Mouse (Mus musculus): ENCODE data around the gene Nos1ap.

Nos1ap gene

DNA sequence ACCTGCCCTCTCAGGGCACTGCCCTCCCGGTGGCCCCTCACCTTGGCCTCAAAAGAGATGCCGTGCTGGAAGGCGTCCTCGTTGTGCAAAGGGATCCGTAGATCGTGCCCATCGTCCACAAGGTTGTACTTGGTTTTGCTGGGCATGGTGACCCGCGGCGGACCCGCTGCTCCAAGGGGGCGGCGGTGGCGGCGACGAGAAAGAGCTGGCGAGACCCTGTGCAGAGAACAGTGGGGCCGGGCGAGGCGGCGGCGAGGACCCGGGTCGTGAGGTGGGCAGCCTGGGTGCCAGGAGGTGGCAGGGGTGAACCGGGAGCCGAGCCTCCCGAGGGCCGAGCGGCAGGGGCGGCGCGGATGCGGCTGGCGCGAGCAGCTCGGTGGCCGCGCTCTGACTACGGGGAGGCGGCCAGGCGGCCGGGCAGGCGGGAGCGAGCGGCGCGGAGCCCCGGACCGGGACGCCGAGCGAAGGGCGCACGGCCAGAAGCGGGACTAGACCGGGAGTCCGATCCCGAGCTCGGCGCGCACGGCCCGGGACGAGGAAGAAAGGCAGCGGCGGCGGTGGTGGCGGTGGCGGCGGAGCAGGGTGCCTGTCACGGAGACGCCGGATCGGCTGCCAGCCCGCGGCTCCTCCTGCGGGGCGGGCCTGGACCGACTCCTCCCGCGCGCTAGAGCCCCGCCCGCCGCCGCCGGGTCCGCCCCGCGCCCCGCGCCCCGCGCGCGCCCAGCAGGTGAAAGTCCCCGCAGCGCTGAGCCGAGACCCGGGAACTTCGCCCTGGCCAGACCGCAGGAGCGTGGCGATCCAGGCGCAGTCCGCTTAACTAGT lies at the start of gene Nos1ap:
TSS of gene Nos1ap (minus strand) at position 643 of the 822 bp plus-strand sequence.
- peak; percentile 71 to 77 for DNase-seq (ENCODE audit: low spot score in 2 of 2)

DNA sequence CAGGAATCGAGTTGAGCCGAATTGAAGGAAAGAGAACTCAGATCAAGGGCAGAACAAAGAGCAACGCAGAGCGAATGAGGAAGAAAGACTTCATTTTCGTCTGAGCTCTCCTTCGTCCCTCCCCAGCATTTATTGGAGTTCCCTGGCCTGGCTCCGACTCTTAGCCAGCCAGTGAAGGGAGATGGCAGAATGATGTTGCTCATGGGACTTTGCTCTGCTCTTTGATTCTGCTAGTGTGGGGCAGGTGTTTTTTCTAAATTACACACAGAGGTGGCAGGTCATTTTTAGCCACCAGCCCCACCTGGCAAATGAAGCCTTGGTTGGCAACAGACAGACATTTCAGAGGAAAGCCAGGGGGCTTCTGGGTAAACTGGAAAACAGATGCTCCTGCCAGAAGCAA lies 49.3 kb upstream of the Nos1ap start:
- DNase-seq (ENCODE audit: low spot score in 2 of 2): no peak

- no peak for DNase-seq (ENCODE audit: low spot score in 2 of 2)
Observed at GRCm38 (mm10) chr1:170632856-170633255, 43.2 kb upstream of the Nos1ap start.

DNA sequence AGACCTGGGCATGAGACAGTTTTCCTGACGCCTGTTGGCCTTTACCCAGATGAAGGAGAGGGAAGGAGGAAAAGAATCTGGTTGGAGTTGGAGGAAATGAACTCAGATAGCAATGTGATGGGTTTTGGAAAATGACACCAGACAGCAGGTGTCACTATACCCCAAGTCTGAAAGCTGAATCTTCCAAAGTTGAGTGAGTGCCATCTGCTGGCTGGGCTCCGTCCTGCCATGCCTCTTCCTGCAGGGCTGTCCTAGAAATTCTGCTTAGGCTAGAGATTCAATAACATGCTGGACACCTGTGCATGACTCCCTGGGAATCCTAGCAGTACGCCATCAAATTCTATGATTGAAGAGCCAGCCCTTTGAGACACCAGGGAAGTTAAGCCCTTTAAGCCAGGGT lies 42.7 kb upstream of the Nos1ap start:
- peak; percentile 71 to 72 for DNase-seq (ENCODE audit: low spot score in 2 of 2)

- DNase-seq (ENCODE audit: low spot score in 2 of 2): no peak
Observed at GRCm38 (mm10) chr1:170631571-170631970, 41.9 kb upstream of the Nos1ap start.

DNA sequence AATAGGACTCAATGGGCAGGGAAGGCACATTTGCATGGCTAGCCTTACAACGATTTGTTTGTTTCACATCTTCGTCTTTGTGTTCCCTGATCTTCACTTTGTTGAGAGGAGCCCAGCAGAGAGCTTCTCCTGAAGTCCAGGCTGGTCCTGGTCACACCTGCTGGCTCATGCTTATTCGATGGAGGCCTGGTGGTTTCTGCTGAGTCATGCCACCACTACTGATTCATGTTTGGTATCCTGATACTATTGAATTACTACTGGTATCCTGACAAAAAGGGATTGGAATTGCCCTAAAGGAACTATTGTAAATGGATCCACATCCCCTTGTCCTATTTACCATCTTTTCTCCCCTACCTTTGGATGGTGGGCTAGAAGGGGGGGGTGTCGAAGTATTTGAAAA lies 40.8 kb upstream of the Nos1ap start:
- no peak for DNase-seq (ENCODE audit: low spot score in 2 of 2)

GRCm38 (mm10) chr1:170623432-170623831 lies 33.8 kb upstream of the Nos1ap start:
- DNase-seq (ENCODE audit: low spot score in 2 of 2): no peak

- DNase-seq (ENCODE audit: low spot score in 2 of 2): no peak
Observed at GRCm38 (mm10) chr1:170622934-170623333, 33.3 kb upstream of the Nos1ap start.

DNA sequence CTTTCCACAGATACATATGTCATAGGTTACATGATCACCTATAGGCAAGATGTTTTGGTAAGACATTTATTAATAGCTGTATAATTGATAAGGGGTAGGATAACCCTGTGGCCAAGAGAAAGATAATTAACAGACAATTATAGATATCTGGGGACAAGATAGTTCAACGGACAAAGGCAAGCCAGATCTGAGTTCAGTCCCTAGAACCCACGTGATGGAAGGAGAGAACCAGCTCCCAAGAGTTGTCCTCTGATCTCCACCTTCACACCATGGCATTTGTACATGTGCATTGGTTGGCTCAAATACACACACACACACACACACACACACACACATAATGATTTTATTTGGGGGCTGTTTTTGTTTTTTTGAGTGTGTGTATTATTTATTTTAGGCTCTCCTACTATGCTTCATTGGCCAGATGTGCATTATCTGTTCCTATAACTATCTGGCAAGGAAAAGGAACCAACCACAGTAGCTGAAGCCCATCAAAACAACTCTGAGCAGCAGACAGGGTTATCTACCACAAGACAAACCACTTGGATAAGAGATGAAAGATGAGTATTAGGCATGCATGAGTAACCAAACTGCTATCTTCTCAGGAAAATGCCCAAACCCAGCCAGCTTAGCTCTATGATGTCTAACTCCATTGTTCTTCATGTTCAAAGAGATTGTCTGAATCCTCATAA lies 30.2 kb upstream of the Nos1ap start:
- no peak for DNase-seq (ENCODE audit: low spot score in 2 of 2)

GRCm38 (mm10) chr1:170612968-170613872 lies 23.6 kb upstream of the Nos1ap start:
- peak; percentile 40 to 44 for DNase-seq (ENCODE audit: low spot score in 2 of 2)

DNA sequence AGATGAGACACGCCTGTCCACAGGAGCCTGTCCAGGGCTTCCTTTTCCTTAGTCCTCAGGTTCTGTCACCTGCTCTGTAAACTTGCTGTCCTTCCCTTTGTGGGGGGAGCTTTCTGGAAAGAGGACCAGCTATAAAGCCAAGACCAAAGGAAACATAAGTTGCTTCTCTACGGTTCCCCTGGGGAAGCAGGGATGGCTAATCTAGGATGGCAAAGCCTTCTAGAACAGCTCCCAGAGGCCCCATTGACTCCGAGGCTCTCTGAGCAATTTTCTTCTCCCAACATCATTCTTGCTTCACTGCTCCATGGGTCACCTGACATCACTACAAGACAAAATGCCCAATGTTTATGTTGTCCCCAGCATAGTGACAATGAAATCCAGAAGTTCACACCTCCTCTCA lies 22.0 kb upstream of the Nos1ap start:
- no peak for DNase-seq (ENCODE audit: low spot score in 2 of 2)

GRCm38 (mm10) chr1:170610695-170611094 lies 21.0 kb upstream of the Nos1ap start:
- no peak for DNase-seq (ENCODE audit: low spot score in 2 of 2)

DNA sequence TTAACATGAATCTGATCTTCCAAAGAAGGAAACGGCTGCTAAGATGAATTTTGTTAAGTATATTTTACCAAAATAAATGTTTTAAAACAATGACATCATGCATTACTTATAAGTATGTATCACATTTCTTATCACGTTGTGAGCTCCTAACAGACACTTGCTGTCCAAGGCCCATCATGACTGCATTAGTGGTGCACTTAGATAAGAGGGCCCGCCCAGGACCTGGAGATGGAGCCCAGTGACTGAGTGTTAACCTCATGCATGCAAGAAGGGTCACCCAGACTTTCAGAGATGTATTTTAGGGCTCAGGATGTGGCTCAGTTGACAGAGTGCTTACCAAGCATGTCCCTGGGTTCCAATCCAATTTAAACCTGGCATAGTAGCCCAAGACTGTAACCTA lies 20.6 kb upstream of the Nos1ap start:
- DNase-seq (ENCODE audit: low spot score in 2 of 2): no peak

DNA sequence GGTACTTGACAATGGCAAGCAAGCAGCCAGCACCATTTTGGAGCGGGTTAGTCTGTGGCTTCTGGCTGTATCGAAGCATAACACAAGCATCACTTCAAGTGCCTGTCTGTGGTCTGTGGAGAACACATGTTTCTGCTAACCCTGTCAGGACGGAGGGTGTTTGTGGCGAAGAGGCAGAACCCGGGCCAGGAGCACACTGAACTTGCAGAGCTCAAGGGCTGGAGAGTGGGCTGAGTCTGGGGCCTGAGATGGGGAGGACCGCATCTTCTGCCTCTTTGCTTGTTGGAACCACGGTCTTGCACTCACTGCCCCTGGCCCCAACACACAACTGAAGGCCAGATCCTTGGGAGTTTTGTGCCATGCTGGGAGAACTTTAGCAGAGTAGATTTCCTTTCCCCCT lies 20.2 kb upstream of the Nos1ap start:
- DNase-seq (ENCODE audit: low spot score in 2 of 2): no peak

DNA sequence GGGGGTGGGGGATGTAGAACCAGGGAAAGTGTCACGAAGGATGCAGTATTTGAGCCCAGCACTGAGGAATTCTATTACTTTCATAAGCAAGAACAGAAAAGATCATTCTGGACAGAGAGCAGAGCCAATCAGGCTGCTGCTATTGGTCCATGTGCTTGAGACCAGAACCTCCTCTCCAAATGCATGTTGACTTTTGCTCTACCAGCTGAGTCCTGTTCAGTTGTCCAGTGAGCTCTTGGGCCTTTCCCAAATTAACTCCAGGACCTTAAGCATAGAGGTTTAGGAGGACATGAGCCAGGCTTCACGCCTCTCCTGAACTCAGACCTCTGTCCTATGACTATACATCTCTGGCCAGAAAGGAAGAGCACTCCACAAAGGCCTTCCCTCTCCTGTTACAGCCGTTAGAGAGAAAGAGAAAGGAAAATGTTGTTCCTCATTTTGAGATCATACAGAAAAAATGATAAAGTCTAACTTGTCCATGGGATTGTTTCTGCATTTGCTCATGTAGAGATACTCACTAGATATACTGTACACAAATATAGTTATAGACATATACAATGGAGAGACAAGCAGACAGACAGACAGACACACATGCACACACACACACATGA lies 18.9 kb upstream of the Nos1ap start:
- DNase-seq (ENCODE audit: low spot score in 2 of 2): no peak

DNA sequence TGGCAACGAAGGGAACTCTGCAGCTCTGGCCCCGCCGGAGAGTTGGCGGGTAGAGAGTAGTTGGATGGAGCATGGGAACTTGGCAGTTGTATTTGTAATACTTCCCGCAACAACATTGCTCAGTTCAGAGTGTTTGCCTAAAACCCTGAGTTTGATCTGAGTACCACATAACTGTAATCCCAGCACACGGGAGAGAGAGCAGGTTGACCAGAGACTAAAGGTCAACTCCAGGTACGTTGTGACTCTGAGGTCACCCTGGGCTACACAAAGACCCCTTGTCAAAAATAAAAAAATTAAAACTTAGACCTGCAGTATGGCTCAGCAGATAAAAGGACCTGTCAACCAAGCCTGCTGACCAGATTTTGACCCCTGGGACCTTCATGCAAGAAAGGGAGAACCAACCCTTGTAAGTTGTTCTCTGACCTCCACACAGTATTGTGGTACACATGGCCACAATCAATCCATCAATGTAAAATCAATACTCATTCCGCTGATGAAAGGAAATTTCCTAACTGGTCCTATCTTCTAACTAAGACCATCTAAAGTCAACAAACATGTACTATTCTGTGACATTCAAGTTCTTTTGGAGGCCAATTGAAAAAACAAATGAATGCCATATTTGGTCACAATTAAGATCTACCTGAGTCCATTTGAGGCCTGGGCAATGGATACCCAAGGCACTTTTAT lies 17.7 kb upstream of the Nos1ap start:
- DNase-seq (ENCODE audit: low spot score in 2 of 2): no peak

GRCm38 (mm10) chr1:170605228-170606001 lies 15.8 kb upstream of the Nos1ap start:
- no peak for DNase-seq (ENCODE audit: low spot score in 2 of 2)

DNA sequence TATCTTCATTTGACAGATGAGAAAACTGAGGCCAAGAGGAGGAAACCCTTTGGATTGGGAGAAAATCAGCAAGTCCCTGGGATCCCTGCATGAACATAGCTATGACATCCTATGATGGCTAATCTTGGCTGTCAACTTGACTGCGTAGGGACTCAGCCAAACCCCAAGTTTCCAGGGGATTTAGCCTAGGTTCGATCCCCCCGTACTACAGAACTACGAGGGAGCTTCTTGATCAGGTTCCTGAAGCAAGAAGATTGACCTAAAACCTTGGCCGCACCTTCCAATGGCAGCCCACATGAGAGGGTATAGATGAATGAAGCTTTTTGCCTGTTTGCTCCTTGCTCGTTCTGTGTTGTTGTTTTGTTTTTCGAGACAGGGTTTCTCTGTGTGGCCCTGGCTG lies 4.9 kb upstream of the Nos1ap start:
- DNase-seq (ENCODE audit: low spot score in 2 of 2): no peak

- DNase-seq (ENCODE audit: low spot score in 2 of 2): no peak
Observed at GRCm38 (mm10) chr1:170590531-170590930, 870 bp upstream of the Nos1ap start.

GRCm38 (mm10) chr1:170590041-170590360 lies 340 bp upstream of the Nos1ap start:
- no peak for DNase-seq (ENCODE audit: low spot score in 2 of 2)

GRCm38 (mm10) chr1:170588879-170589218 lies 812 bp downstream of the Nos1ap start:
- no peak for DNase-seq (ENCODE audit: low spot score in 2 of 2)

All from right cerebral cortex, postnatal 36 days (tissue).